Mouse (Mus musculus) erythroid progenitor cell, adult 5-6 weeks (primary cell): Measurements from ENCODE around the gene Vash1. TPM values are rescaled to one million over a fixed set of nuclear protein-coding genes. Genes with fewer than 3 reads are reported as not detected.

Source experiments
- ATAC-seq: replicated peaks from 2 replicates; pipeline ENCODE4 v1.8.0; 2016; ENCODE audit warnings: moderate number of reproducible peaks, mild to moderate bottlenecking, moderate TSS enrichment, inconsistent platforms; ENCODE audit not compliant: poor library complexity, low FRiP score, severe bottlenecking
- total RNA-seq, 2 experiments: library from RNA; stranded (forward) in 1 of 2; stranded (reverse) in 1 of 2; fragments of 150-400 nt in 1 of 2; fragments of 186-747, 209-891 nt in 1 of 2; gene quantifications; 2 replicates each; pipeline versions ENCODE4 v1.2.3 to v1.2.4; 2015 to 2017; ENCODE audit warnings: low replicate concordance in 2 of 2

Vash1 gene
- total RNA-seq, 2 experiments from 2014 or later, result not detected

DNA sequence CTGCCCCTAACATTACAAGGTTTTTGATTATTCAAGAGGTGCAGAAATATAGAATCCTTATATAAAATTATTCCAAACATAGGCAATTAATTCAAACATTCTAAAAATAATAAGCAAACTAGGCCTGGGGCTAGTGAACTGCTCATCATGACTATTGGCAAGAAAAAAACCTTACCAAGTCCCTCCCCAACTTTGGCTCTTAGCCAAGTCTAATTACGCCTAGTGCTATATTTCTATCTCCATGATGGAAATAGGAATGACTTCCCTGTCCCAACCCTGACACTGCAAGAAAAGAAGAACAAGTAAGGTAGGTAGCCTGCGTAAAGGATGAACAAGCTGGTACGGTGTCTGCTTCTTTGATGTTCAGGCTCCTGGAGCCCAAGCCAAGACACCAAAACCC is 24.2 kb downstream of the Vash1 start:
- no peak for ATAC-seq

DNA sequence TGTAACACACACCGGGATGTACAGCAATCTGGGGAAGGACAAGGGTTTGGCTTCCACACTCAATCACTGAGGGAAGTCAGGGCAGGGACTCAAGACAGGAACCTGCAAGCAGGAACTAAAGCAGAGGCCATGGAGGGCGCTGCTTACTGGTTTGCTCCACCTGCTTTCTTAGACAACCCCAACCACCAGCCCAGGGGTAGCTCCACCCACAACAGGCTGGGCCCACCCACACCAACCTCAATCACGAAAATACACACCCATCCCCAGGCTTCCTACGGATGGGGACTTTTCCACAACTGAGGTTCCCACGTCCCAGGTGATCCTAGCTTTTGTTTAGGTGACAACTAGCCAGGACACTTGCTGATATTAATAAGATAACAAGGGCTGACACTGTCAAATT is 27.3 kb downstream of the Vash1 start:
- ATAC-seq, result no peak

DNA sequence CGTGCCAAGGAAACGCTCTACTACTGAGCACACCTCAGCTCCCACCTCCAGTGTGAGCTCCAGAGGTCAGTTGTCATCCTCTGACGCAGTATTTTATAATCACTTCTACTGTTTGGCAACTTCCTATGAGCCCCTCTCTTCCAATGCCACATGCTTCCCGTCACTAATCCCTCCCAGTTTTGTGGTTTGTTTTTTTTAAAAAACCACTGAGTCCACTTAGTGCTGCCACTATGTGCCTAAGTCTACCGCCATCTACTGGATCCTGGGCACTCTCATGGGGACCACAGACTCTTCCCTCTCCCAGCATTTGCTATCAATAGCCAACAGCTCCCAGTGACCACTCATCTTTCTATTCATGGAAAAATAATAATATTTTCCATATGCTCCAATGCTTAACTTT is 35.5 kb downstream of the Vash1 start:
- ATAC-seq, result no peak

DNA sequence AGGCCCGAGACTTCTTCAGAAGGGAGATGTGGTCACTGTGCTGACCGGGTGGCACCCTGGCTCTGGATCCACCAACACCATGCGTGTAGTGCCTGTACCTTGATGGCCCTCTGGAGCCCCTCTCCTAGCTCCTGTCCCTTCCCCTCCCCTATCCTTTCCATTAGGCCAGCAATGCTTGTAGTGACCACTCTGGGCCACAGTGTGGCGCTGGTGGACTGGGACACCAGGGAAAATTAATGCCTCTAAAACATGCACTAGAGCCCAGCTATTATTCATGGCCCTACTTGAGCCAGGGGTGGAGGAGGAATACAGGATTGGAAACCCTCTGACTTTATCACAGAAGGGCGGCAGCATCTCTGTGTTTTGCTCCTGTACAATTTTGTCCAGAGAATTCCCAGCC is 36.9 kb downstream of the Vash1 start:
- ATAC-seq, result no peak

DNA sequence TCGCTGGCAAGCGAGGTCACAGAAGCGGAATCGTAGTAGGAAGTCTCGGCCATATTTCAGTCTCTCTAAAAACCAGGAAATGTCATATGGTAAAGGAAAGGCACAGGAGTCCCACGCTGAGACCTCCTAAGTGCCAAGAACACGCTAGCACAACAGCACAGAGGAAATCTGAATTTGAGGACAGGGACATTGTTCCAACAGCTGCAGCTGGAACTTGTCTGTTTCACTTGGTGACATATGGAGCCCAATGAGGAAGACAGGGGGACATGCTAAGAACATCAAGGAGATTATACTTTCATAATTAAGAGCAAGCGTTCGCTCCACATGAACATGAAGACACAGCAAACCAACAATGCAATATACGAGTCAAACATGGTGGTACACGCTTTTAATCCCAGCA is 38.5 kb downstream of the Vash1 start:
- ATAC-seq, result no peak

DNA sequence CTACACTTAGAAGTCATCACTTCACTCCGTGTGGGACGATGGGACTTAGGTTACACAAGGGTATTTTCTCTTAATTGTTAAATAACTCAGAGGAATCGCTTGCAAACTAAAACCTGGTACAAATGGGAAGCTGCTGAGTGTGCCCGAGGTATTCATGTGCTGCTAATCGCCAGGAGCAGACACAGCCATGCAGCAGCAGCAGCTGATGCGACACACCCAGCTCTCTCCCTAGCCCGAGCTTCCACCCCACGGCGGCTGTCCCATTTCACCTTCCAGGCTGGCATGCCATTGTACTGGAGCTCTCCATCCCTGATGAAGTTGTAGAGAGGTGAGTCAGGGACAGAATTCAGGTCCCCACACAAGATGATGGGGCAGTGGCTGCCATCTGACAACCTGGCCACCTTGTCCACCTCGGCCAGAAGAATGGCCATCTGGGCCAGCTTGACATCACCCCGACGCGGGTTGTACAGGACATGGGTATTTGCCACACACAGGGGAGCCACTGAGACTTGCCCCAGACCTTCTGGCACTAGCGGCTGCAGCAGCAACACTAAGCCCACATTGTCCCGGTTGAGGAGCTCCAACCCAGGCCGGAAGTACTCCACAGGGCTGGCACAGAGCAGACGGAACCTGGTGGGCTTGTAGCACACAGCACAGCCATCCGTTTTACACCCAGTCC is 41.6 kb downstream of the Vash1 start:
- ATAC-seq, result no peak

DNA sequence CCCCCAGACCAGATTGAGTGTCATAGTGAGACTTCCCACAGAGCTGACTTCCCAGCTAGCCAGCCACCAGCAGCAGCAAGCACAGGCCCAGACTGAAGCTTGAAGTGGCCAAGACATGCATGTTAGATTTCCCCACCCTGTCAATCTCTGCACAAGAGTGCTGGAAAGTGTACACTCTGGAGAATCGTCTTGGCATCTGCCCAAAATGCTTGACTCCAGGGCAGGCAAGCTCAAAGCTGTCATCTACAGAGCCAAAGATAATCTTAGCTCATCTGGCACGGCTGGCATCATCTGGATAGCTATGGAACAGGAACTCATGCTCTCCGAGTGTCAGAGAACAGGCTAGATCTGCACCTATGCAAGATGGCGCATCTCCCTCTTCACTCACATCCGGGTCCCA is 43.0 kb downstream of the Vash1 start:
- no peak for ATAC-seq

DNA sequence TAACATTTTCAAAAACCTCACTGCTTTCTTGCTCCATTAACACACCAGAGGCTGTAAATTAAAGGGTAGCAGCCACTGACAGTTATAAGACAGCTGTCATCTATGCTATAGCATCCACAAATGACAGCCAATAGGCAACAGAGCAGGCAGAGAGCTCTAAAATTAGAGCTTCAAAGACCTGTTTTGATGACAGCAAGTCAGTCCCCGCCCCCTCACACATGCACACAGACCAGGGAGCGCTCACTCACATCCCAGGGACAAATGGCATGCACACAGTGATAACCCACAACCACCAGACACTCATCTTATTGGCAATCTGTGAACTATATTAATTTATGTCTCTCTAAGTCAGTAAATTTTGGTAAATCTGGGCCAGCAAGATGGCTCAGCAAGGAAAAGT is 45.8 kb downstream of the Vash1 start:
- ATAC-seq, result no peak

DNA sequence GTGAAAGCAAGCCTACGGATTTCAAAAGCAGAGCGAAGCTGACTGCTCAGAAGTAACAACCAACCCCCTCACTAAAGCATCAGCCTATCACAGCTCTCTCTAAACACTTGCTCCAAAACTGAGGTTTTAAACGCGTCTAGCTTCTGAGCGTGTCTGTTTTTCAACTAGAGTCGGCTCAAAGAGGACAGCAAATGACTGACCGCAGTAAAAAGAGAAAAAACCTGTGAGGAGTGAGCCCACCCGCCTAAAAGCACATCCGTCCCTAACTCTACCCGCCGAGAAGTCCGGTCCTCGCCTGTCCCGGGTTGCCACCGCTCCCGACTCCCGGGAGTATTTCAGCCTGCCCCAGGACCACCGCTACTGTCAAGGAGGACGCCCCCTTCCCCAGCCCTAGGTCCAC is 47.2 kb downstream of the Vash1 start:
- ATAC-seq, result no peak

DNA sequence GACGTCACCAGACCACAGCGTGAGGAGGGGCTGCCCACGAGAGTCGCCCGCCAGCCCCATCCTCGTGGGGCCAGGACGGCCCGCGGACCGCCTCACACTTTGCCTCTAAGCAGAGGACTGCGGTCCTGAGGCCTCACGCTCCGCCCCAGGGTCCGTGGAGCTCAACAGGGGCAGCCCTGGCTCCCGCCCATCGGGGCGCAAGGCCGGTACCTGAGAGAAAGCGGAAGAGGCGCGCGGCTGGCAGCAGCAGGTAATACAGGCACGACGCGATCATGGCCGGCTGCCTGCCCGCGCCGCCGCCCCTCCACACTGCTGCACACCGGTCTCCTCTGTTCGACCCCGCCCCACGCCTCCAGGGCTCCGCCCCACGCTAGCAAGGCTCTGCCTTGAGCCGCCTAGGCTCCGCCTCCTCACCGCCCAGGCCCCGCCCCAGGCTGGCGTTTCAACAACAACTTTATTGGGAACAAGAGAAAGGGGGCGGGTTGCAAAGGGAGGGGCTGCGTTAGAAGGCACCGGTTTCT is 47.7 kb downstream of the Vash1 start, which contains the start of gene Angel1:
Angel1 (minus strand) TSS at position 341 of the 521 bp plus-strand sequence.
- ATAC-seq, result peak; percentile 98

DNA sequence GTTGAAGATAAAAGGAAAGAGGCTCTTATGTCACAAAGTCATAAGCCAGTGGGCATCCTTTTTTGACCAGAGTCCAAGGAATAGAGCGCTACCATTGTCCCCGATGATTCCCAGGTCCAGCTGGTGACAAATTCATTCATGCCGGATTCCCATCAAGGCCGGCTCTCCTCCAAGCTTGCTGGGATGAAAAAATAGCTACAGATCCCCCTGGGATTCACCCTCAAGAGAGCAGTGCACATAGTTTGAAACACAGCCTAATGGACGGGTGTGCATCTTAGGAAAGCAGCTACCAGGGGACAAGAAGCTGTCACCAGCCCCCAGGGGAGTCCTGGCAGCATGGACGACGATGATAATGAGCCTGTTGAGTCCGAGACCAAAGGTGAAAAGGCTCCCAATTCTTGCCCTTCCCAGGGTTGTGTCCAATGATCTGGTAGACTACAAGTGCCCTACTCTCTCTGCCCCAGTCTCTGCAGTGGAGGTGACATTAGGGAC is 55.9 kb downstream of the Vash1 start, which contains the start of gene Lrrc74a:
Lrrc74a (plus strand) TSS at position 51 of the 492 bp plus-strand sequence.
- ATAC-seq, result no peak

Other genes with a start within 250 kb of the Vash1 start
- not detected in 2 replicates for gene Angel1, start 47.8 kb downstream of the Vash1 start, total RNA-seq (2015; ENCODE audit: low replicate concordance)
- not detected in 2 replicates for gene Angel1, start 47.8 kb downstream of the Vash1 start, total RNA-seq (2017; ENCODE audit: low replicate concordance)
- gene Lrrc74a, start 55.7 kb downstream of the Vash1 start, total RNA-seq (2015; ENCODE audit: low replicate concordance), result not detected in 2 replicates
- not detected in 2 replicates for gene Lrrc74a, start 55.7 kb downstream of the Vash1 start, total RNA-seq (2017; ENCODE audit: low replicate concordance)
- gene Irf2bpl, start 206.1 kb downstream of the Vash1 start, total RNA-seq (2015; ENCODE audit: low replicate concordance), result 0.72 and 2.5 TPM in 2 replicates
- gene Irf2bpl, start 206.1 kb downstream of the Vash1 start, total RNA-seq (2017; ENCODE audit: low replicate concordance), result 0.53 and 1.5 TPM in 2 replicates